Mouse (Mus musculus): ENCODE measurements around the gene Pear1.

DNA sequence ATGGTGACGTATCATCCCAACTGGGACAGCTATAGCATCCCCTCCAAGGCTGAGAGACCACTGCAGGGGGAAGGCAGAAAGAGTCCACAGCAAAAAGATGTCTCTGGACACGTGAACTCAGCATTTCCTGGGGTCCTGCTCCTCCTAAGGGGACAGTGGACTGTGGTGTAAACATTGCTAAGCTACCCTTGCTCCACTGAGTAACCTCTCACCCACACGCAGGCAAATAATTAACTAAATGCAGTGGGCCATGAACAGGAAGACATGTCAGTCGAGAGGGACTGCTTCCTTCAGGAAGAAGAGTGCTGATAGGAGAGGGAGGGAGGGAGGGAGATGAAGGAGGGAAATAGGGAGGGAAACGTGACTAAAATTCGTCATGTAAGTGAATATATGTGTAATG lies 53.0 kb downstream of the Pear1 start:
- TF ChIP-seq CTCF (IDR thresholded peaks at IDR 0.05; ENCODE audit: extremely low read depth, insufficient read depth, low read length) (no peak), POLR2A (IDR thresholded peaks at IDR 0.05; ENCODE audit: extremely low read depth, insufficient read depth, low read length) (no peak)
